Mouse (Mus musculus) testis, postnatal 10 days (tissue): Measurements from ENCODE around the gene Fbln5.
A peak's percentile ranks its signal among the peaks of the same experiment; 100 is the strongest.

ENCODE experiments used
- DNase-seq: peaks from one replicate; pipeline ENCODE4 v3.0.0; 2021; ENCODE audit warnings: low spot score

Fbln5 gene

DNA sequence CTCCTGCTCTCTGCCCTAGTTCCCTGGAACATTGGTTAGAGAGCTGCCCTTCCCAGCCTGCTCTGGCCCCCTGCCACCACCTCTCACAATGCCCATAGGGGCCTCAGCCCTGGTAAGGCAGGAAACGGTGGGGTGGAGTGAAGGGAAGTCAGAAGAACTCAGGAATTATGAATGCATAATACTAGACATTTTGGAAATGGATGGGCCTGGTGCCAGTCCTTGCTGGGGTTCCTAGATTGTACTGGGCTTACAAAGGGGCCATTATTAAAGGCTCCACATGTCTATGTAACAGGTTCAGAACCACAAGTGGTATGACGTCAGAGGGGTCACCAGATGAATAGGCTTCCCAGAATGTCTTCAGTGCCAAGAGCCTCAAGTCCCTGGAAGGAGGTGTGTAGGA is 11.5 kb downstream of the Fbln5 start:
- no peak for DNase-seq

DNA sequence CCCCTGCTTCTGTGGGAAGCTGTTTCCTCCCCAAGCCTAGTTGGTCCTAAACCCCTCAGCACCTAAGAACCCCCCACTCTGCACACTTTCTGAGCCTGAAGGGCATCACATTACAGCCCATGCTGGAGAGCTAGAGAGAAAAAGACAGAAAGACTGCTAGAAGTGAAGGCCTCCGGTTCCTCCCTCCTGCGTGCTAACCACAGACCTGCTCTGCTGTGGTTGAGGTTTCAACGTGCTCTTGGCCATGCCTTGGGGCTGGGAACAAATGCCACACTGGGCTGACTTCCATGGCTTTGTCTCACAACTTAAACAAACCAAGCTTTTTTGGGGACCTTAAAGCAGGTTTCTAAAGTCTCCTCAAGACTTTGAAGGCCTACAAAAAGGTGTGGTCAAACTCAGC is 16.4 kb downstream of the Fbln5 start:
- no peak for DNase-seq

DNA sequence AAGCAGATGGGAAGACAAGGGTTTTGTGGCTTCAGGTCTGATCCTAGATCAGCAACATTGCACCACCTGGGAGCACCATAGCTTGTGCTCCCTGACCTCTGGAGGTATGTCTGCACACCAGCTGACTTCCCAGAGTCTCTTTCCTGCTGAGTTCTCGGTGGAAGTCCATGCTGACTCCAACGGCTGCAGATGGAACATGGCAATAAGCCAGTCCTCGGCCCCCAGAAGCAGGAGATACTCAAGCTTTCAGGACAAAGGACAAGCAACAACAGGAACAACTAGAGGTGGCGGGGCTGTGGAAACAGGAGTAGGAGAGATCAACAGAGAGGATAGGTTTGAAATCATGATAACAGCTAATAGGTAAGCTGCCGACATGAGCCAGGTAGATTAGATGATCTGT is 17.1 kb downstream of the Fbln5 start:
- DNase-seq = no peak

DNA sequence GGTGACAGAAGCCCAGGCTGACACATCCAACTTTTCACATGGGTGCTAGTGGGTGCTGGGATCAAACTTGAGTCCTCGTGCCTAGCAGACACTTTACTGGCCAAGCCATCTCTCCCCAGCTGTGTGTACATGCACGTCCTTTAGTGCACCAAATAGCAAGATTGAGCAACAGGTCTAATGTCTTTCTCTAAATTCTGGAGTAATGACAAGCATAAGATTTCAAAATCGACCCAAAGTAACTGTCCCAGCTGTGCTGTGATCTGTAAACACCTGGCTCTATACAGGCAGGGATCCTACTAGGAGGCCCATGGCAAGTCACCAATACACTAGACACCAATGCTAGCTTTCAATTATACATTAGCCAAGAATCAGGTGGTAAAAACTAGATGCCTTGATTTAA is 17.8 kb downstream of the Fbln5 start:
- no peak for DNase-seq

DNA sequence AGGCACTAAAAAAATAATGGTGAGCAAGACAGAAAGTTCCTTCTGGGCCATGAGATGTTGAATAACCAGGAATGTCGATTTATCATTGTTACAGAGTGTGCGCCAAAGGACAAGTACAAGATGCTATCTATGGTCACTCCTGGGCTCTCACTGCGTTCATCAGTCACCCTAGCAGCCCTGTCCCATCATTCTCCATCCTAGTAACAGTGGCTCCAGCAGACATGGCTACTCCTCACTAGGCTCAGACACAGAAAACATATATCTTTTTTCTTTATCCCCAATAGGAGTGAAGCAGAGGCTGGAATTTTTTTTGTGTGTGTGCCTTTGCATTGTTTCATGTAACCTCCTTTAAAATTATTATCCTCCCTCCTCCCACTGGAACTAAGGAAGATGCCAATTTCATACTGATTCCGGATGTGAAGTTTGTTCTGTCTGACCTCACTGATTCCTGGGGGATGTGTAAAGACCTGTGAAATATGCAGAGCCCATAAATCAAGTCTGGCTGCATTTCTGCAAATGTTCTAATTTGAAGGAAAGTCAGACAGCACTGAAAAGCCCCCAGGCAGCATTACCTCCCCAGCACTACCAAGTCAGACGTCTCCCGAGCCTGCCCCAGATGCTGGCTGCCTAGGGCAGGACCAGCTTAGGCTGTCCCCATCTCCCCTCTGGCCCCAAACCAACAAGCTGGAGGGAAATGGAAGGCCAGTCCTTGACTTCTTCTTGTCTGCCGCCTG is 20.5 kb downstream of the Fbln5 start:
- no peak for DNase-seq

DNA sequence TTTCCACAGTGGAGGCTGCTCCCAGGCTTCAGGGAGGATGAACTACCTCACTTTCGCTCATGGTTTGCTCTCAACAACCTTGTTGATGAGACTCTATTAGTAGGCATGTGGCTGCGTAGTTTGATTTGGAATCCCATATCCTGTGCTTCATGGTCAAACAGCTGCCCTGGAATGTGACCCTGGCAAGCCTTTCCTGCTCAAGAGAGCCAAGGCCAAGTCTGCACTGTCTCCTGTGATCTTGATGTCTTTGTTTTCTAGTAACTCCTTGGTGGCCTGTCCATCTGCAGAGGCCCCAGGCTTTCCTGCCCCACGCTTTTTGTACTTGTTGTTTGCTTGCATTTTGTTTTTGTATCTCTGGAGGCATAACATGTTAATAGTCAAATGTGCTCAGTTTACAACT is 24.4 kb downstream of the Fbln5 start:
- peak; percentile 51 for DNase-seq

DNA sequence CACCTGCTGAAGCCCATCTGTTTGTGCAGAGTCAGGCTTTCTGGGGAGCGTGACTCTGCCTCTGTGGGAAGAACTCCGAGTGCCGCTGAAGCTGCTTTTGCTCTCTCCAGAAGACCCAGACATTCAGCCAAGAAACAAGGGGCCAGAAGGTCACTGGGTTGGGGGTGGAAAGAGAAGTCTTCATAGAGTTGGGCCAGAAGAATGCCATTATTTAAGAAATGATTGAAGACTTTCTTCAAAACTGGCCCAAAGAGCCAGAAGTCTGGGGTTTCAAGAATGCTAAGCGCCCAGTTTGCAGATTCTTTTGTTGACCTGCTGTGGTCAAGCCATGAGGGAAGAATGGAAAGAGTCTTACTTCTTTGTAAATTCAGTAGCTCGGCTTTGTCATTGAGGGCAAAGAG is 25.6 kb downstream of the Fbln5 start:
- no peak for DNase-seq

DNA sequence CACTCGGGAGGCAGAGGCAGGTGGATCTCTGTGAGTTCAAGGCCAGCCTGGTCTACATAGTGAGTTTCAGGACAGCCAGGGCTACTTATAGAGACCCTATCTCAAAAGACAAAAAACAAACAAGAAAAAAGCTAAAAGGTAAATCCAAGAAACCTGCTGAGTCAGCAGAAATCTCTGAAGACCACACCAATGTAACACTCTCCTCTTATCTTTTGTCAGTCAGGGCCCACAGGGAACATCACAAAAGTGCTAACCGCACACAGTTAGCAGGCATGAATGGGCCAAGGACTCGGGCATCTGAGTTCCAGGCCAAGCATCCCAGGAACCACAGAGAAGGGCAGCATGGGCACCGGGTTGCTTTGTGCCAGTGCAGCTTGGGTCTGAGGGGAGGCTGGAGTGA is 26.2 kb downstream of the Fbln5 start:
- no peak for DNase-seq

DNA sequence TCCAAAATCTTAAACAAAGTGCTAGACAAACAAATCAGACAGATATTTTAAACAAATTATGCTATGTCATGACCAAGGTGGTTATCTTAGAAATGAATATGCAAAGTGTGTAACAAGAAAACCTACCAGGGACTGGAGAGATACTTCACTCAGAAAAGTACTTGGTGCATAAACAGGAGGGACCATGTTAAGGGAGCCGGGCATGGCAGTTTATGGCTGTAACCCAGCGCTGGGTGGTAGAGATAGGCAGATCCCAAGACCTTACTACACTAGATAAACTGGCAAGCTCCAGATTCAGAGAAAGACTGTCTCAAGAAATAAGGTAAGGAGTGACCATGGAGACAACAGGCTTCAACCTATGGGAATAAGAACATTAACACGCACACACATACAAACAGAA is 29.1 kb downstream of the Fbln5 start:
- no peak for DNase-seq

DNA sequence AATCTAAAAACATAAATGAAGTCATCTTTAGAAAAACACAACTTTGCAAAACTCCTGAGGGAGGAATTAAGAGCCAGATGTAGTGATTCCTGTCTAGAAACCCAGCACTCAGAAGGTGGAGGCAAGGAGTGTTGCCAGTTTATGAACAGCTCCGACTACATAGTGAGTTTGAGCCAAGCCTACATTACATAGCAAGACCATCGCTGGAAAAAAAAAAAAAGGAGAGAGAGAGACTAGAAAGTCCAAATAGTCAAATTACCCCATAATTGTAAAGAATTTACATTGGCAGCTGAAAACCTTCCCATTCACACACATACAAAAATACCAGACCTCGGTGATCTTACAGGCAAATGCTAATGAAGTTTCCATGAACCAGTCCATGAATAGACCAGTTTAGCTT is 29.6 kb downstream of the Fbln5 start:
- DNase-seq = no peak

DNA sequence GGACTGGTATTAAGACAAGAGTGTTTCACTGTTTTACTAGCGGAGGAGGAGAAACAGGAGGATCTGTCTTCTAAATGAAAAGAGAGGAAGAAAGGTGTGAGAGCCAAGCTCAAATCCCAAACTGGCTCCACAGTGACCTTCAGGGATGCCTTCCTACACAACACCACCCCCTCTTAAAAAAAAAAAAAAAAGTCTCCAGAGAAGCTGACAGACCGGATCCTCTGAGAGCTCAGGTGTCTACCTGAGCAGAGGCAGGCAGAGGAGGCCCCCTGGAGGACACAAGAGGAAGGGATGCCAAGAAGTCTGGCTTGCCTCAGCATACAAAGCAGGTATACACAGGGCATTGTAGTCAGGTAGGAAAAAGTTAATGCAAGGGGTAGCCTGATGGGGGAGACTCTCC is 36.1 kb downstream of the Fbln5 start:
- no peak for DNase-seq

DNA sequence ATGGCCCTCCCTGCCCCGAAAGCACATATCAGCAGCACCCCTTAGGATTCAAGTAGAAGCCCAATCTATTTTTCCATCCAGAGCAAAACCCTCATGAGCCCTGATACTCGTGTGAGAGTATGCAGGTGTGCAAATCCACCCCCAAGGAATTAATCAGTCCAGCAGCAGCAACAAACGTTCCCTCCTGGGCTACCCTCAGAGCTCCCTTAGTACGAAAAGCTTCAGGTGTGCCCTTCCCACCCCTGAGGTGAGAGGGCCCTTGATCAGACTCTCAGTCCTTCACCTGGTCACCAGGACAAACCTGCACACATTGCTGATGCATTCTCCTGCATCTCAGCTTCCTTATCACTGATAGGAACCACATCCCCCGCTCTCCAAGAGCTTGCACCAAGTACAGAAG is 37.9 kb downstream of the Fbln5 start:
- DNase-seq = no peak

DNA sequence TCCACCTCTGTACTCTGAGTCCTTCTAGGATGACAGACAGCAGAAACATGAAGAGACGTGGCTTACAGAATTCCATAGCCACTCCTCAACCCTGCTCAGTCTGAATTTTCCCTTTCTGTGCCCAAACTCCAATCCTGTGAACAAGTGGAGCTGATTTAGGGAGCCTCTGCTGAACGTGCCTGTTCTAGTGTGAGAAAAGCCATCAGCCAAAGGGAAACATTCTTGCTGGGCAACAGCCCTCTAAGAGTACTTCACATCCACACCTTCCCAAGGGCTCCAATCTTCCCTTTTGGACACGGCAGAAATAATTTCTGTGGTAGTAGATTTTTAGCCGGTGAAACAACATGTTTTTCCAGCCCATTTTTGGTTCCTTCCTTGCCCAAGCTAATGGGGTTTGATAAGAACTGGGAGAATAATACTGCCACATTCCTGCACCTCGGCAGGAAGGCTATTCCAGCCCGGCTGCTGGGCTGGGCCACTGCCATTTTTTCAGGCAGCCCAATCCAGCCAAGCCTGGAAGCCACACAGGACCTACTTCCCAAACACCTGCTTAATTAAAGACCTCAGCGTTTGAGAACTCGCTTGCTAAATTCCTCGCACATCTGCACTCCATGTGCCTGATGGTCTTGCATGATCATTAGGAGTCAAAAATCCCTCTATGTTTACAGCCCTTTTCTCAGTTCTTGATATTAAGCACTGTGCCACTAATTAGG is 41.1 kb downstream of the Fbln5 start:
- DNase-seq = peak; percentile 55

DNA sequence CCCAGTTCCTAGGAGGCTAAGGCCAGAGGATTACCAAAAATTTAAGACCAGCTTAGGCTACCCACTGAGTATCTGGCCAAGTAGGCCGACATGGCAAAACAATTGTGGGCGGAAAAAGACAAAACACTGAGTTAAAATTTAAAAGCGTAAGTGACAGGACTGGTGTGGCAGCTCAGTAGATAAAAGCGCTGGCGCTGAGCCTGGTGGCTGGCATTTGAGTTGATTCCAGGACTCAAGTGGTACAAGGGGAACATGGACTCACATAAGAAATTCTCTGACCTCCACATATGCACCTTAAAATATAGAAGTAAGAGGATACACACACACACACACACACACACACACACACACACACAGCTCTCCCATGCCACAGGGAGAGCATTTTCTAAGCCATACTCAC is 42.5 kb downstream of the Fbln5 start:
- no peak for DNase-seq

DNA sequence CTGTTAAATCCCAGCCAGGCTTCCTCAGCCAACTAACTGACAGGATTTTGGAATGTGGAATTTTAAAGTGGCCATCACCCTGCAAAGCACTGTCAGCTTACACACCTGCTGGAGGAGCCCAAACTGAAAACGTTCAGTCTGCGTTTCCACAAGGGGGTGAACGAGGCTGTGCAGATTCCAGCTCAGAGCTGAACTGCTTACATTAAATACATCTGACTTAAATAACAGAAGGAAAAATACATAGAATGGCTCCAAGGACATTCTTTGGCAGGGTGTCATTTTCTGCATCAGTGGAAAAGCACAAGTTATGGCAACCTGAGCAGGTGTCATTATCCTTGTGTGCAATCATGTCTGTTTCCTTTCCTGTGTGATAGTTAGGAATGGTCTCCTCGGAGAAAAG is 44.7 kb downstream of the Fbln5 start:
- no peak for DNase-seq

DNA sequence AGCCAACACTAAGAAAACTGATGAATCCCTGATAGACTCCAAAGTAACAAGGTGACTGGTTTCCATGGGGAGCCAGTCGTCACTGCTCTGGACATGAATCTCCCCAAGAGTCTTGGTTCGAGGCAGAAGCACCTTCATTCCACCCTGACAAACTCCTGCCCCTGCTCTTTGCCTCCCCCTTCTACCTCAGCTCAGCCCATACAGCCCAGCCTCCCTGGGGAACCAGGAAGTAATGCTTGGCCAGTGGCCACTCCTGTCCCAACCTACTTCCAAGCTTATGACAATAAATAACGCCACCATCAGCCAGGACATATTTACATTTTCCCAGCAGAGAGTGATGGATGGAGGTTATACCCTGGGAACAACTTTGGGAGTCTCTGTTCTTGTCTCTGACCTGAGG is 45.9 kb downstream of the Fbln5 start:
- no peak for DNase-seq

DNA sequence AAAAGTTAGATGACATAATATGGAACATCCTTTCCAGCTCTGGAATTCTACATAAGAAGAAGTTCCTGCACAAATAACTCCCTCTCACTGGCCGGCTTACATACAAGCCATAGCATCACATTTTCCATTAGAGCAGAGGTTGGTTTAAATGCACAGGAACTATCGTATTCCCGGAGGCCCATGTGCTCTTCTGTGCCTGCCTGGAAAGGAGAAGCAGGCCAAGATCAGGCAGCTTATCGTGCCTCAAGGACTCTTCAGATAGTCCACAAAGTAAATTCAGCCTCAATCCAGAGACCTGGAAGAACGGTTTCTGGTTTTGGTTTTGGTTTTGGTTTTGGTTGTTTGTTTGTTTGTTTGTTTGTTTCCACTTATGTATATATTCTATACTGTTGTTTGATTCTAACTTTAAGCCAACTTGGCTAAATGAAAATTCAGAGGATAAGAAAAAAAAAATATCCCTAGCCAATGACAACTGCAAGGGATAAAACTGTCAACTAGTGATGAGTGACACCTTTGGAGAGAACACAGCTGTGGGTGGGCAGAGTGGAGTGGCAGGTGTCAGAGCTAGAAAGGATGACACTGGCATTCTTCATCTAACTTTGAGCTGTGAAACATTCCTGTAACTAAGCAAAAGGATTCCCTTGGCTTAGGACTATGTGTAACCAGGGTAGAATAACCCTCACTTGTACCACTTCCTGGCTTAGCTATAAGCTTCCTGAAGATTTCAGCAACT is 48.4 kb downstream of the Fbln5 start:
- no peak for DNase-seq

DNA sequence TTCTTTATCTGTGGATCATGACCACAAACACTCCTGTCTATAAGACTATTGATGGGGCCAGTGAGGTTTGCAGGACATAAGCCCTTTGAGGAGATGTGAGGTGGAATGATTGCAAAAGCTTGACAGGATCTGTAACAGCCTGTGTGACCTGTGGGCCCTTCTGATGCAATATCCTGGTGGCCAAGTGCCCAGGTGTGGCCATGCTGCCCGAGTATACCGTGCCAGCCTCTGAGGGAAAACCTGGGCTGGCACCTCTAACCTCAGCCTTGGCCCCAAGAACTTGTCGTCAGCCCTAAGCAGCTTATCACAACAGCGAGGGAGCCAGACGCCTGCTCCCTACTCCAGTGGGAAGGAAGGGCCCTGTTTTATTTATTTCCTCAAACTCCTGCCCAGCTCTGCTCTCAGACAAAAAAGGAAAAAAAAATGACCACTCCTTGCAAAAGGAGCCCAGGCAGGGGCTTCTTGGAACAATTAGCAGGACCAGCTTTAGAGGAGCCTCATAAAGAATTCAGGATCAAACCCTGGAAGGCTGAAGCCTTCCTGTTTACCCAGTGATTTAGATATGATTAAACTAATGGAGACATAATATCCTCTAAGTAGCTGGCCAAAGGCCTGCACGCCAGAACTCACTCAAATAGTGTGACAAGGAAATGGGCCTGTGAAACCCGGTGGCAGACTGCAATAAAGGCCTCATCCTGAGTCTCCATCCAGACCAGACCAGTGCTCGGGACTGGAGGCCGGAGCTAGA is 51.4 kb downstream of the Fbln5 start:
- no peak for DNase-seq

DNA sequence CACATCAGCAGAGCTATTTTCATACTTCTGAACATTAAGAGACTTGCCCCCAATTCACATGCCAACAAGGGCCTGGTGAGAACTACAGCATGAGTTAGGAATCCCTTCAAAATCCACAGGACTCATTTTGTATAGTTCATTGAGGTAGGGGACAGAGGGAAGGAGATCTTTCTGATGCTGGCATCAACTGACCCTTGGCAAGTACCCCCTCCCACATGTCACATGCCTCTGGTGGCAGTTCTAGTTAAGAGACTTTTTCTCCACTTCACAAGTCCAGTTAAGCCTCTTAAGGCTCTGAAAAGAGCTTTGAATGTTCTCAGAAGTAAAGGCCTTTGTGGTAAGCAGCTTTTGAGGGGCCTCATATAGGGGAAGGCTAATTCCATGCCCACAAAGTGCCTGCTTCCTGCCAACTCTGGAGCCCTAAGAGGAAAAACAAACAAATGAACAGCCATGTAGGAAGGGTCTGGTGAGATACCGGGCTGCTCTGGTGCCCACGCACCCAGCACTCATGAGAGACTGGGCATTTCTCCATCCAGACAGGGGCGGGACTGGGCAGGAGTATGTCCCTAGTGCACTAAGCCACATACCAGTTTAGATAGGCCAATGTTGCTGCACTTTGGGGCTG is 52.5 kb downstream of the Fbln5 start:
- no peak for DNase-seq

DNA sequence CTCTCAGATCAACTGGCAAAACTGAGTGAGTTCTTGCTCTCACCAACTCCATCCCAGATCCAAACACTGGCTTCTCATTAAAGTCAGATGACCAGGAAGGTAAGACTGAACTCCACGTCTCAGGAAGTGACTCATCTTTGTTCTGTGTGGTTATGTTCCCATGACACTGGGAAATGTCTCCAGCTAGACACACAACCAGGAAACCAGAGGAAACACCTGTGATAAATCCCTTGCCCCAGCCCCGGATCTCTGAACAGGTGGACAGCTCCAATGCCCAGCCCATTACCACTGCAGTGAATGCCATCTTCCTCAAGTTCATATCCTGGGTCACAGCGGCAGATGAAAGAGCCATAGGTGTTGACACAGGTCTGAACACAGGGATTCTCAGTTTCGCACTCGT is 54.0 kb downstream of the Fbln5 start:
- DNase-seq = no peak

DNA sequence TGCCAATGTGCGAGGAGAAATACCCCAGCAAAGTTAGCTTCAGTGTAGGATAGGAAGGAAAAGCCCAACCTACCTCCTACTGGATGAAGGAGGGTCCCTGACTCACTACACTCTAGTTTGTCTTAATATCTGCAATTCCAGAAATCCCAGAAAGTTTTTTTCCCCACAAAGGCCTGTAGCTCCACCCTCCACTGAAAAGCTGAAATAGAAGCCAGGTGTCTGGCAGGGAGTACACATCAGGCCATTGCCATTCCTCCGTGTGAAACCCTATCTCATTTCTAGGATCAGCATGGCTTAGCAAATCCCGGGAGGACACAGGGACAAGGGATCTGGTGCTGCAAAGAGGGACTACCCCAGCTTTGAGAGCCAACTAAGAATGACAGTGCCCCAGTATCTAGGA is 55.8 kb downstream of the Fbln5 start:
- no peak for DNase-seq

DNA sequence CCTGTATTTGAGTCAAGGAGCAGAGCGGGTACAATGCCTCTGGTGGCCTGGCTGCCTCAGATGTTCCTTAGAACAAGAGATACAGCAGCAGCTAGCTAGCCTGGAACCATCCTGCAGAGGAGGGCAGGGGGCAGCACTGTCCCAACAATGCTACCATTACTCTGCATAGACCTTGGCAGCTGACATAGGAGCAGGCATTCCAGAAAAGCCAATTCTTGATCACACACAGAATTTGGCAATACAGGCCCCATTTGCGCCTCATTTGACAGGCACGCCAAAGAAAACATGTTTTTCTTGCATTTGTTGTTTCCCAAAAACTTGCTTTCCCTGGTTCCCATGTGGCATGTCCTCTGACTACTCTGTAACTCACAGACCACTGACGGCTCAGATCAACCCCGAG is 56.8 kb downstream of the Fbln5 start:
- no peak for DNase-seq
